Mouse (Mus musculus) monocyte, adult 5-6 weeks (primary cell): ENCODE results near the gene Skil. TPM values are rescaled to one million over a fixed set of nuclear protein-coding genes. Genes with fewer than 3 reads are reported as not detected.

Experiments
- ATAC-seq: fragments of 153-309, 156-312 bp; replicated peaks from 2 replicates; pipeline ENCODE4 v1.8.0; 2017; ENCODE audit warnings: mild to moderate bottlenecking; ENCODE audit not compliant: low TSS enrichment, insufficient number of reproducible peaks, severe bottlenecking, poor library complexity, low FRiP score
- total RNA-seq: library from RNA; stranded (forward); fragments of 200-1000, 200-491, 200-594 nt; gene quantifications from 3 replicates; pipeline ENCODE4 v1.2.3, GENCODE M21; 2017

The Skil gene
- total RNA-seq, 1 experiment from 2014 or later, result 169 TPM

GRCm38 (mm10) chr3:31080791-31081502 is 13.9 kb upstream of the Skil start:
- ATAC-seq, result no peak

- no peak for ATAC-seq
These were observed 11.9 kb upstream of the Skil start for GRCm38 (mm10) chr3:31082838-31083506.

GRCm38 (mm10) chr3:31083507-31084245 is 11.2 kb upstream of the Skil start:
- peak; percentile 94 for ATAC-seq

GRCm38 (mm10) chr3:31085000-31085399 is 9.9 kb upstream of the Skil start:
- ATAC-seq, result no peak

DNA sequence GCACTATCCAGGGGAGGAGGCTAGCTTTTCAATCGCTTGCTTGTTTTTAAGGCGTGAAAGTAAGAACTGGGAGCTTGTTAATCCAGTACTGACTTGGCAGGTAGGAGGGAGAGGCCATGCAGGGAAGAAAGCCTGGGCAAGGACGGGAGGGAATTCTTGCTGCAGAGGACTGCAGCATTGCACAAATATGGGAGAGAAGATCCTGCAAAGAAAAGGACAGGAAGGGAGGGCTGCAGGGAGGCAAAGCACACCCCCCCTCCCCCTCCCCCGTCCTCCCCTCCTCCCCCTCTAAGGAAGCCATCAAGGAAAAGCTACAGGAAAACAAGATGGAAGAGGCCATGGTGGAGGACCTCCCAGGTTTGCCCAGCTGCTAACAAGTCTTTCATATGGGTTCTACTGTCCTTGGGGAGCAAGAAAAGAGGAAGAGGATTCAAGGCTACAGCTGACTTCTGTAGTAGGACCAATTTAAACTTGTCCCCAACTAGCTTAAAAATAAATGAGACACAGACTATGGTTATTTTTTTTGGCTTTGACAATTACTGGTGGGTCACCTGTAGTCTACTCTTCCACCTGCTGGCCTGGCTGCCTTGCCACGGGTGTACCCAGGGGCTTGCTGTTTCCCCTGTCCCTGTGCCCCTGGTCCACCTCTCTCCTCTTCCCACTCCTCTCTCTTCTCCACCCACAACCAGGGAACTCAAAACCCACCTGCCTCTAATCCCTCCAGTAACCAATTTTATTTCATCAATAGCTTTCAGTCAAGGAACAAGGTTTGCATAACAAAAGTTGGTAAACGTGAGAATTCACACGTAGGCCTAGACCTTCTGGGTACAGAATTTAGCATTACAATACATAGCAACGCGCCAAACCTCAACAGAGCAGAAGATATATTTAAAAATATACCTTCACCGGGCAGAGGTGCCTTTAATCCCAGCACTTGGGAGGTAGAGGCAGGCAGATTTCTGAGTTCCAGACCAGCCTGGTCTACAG is 5.8 kb upstream of the Skil start:
- ATAC-seq, result no peak

GRCm38 (mm10) chr3:31089956-31090355 is 4.9 kb upstream of the Skil start:
- ATAC-seq, result no peak

DNA sequence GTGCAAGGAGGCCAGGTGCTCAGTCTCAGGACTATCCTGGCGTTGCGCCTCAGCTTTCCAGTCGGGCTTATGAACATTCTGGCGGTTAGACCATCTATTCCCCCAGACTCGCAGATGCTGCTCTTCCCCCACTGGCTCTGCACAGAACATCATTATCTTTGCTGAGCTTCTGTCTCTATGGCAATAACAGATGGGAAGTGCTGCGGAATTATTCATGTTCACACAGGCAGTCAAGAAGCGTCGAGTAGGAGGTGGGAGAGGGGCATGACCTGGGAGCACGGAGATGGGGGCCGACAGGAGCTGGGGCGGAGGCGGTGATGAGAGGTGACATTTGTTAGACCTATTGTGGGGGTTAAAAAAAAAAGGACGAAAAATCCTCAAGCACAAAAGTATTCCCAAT is 1.7 kb upstream of the Skil start:
- no peak for ATAC-seq

DNA sequence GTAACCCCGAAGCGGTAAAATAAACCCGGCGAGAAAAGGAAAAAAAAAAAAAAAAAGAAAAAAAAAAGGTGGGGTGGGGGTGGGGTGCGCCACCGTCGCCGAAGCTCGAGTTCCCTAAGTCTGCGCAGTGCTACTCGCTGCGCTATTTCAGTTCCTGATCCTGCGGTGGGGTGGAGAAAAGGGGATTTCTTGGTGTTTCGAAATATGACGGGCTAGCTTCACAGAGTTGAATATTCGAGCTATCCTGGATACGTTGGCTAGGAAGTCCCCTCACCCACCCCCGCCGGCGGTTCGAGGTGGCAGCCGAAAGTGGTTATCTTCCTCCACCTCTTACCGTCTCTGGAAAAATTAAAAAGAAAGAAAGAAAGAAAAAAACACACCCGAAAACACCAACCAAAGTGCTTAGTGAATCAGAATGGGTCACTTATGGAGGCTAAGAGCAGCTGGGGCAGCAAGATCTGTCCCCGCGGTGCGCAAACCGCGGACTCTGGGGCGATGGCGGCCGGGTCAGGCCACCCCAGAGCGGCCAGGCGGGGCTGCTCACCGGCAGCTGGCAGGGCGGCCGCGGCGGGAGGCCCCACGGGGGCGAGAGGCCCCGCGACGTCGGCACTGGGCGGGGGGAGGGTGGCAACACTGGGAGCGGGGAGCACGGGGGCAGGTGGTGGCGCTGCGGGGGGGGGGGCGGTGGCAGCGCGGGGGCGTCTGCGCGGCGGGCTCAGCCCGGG is 1.1 kb upstream of the Skil start:
- peak; percentile 68 for ATAC-seq

DNA sequence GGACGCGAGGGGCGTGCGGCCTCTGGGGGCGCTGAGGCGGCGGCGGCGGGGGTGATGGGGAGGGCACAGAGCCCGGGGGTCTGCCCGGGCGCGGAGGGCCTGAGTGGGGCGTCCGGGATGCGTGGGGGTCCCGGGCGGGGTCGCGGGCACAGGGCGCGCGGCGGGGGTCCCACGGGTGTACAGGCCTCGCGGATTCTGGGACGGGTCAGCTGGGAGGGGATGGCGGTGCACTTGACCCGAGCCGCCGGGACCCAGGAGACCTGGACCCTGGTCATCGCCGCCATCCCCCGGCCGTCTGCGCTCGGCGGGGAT is 277 bp downstream of the Skil start:
- ATAC-seq, result peak; percentile 6; the same call in 1 of the 2 replicates

DNA sequence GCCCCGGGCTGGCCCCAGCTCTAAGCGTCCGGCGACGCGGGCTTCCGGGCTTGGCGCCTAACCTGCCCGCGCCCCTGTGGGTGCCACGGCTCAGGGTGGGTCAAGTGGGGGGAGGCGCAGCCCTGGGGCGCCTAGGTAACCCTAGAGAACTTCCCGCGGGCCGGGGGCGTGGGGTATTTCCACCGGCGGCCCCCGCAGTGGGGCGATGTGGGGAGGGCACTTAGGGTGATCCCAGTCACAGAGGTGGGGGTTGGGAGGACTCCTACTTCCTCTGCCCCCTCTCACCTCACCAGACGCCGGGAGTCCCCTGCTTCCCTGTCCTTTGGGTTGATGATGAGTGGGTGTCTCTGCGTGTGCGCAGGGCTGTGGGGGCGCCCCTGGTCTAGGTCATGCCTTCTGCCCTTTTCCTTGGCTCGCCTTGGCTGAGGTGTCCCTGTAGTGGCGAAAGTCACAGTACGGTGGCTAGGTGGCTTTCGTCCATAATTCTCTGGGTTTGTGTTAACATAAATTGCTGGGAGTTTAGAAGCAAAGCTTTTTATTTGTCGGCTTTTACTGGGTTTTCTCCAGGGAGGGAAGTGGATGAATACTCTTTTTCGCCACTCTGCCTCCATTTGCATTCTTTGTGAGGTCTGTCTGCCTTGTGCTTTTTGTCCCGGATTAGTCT is 765 bp downstream of the Skil start:
- ATAC-seq, result peak; percentile 60

GRCm38 (mm10) chr3:31096155-31097101 is 1.6 kb downstream of the Skil start:
- ATAC-seq, result no peak

GRCm38 (mm10) chr3:31097102-31097720 is 2.4 kb downstream of the Skil start:
- ATAC-seq, result no peak

DNA sequence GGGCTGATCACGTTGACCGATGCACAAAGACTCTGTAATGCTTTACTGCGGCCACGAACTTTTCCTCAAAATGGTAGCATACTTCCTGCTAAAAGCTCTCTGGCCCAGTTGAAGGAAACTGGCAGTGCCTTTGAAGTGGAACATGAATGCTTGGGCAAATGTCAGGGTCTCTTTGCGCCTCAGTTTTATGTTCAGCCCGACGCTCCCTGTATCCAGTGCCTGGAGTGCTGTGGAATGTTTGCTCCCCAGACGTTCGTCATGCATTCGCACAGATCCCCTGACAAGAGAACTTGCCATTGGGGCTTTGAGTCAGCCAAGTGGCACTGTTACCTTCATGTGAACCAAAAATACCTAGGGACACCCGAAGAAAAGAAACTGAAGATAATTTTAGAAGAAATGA is 3.1 kb downstream of the Skil start:
- ATAC-seq, result no peak

- no peak for ATAC-seq
These were observed 3.7 kb downstream of the Skil start for GRCm38 (mm10) chr3:31098556-31098955.

DNA sequence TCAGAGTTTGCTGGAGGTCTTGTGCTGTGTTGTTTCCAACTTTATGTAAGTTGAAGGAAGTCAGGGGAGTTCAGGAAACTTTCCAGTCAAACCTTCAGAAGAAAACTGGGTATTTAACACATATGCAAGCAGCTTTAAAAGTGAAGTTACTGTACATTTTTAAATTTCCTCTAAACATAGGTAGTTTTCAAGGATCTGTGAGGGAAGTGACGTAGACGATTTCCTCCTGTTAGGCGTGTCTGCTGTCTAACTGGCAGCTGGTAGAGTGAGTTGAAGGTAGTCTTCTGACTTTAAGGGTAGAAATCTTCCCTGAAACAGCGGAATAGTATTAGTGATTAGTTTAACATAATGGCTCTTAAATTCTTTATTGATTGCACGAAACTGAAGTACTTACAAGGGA is 5.2 kb downstream of the Skil start:
- no peak for ATAC-seq

DNA sequence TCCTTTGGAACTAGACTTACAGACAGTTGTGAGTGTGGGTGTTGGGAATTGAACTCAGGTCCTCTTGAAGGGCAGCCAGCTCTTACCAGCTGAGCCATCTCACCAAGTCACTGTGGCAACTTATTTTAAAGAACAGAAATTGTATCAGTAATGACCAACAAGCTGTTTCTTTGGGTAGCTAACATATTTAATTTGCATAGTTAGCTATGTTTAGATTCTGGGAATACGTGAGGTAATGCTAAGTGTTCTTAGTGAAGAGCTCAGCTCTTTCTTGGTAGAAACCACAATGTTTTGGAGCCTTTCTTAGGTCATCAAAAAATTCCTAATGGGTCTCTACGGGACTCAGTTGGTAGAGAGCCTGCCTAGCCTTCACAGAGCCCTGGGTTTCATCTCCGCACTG is 5.9 kb downstream of the Skil start:
- ATAC-seq, result no peak
